Mouse (Mus musculus): ENCODE data around the gene Olfr1111.
"Not testable (repeated sequence)": the region's sequence is repeated elsewhere in the genome, so short reads cannot be mapped to it uniquely, and the experiment has no call there.

The Olfr1111 gene

GRCm38 (mm10) chr2:87152524-87152923 is at the start of gene Olfr1111:
TSS of gene Olfr1111 (minus strand) at chr2:87152624.
- no peak for DNase-seq (ENCODE audit: low read depth, low spot score)

GRCm38 (mm10) chr2:87187498-87187897 is 35.1 kb upstream of the Olfr1111 start, which contains the start of gene Olfr1112:
TSS of gene Olfr1112 (plus strand) at chr2:87187798.
- DNase-seq (ENCODE audit: low read depth, low spot score) = no peak

GRCm38 (mm10) chr2:87167731-87168130 is 15.3 kb upstream of the Olfr1111 start:
- not testable (repeated sequence) for DNase-seq (ENCODE audit: low read depth, low spot score)

- DNase-seq (ENCODE audit: low read depth, low spot score) = no peak
Observed at GRCm38 (mm10) chr2:87140200-87140599, 12.2 kb downstream of the Olfr1111 start, which contains the start of gene Olfr1110. TSS of gene Olfr1110 (minus strand) at chr2:87140300.

GRCm38 (mm10) chr2:87114467-87114866 is 38.0 kb downstream of the Olfr1111 start, which contains the start of gene Olfr259:
TSS of gene Olfr259 (minus strand) at chr2:87114567.
- no peak for DNase-seq (ENCODE audit: low read depth, low spot score)

All from skeletal muscle tissue, adult 2 months (tissue).